Mouse (Mus musculus) liver, postnatal 0 days (tissue): Measurements from ENCODE around the gene Cnst. TPM values are rescaled to one million over a fixed set of nuclear protein-coding genes. Genes with fewer than 3 reads are reported as not detected.
A peak's percentile ranks its signal among the peaks of the same experiment; 100 is the strongest.

Experiments used
- ATAC-seq: fragments of 200-750 bp; cut with Nextera tagmentation; 2 replicates; pipeline ENCODE4 v1.8.0; 2017; ENCODE audit warnings: mild to moderate bottlenecking, moderate library complexity
- DNase-seq: peaks from one replicate; pipeline ENCODE4 v3.0.0-alpha.2; 2016
- H3K27ac ChIP-seq: fragments of 300-500 bp; sonication (generic); 2 replicates; pipeline ENCODE4 v1.5.1; 2014; ENCODE audit warnings: antibody characterized with exemption, moderate library complexity, mild to moderate bottlenecking, low read depth
- H3K27me3 ChIP-seq: fragments of 300-500 bp; sonication (generic); 2 replicates; pipeline ENCODE4 v1.6.1; 2014; ENCODE audit warnings: low read length, control low read depth, mixed read lengths; ENCODE audit not compliant: insufficient read depth
- H3K36me3 ChIP-seq: fragments of 300-500 bp; sonication (generic); replicated peaks from 2 replicates; pipeline ENCODE4 v1.6.1; 2014; ENCODE audit warnings: mild to moderate bottlenecking, control low read depth, low read length, moderate library complexity, mixed read lengths; ENCODE audit not compliant: insufficient read depth
- H3K4me1 ChIP-seq: fragments of 300-500 bp; sonication (generic); 2 replicates; pipeline ENCODE4 v1.6.1; 2014; ENCODE audit warnings: antibody characterized with exemption, mild to moderate bottlenecking, control low read depth; ENCODE audit not compliant: insufficient read depth
- H3K4me2 ChIP-seq: fragments of 300-500 bp; sonication (generic); 2 replicates; pipeline ENCODE4 v1.6.1; 2014; ENCODE audit warnings: low read depth, mild to moderate bottlenecking, low read length, moderate library complexity, mixed read lengths
- H3K4me3 ChIP-seq: fragments of 300-500 bp; sonication (generic); 2 replicates; pipeline ENCODE4 v1.5.1; 2014; ENCODE audit warnings: low read depth, low read length
- H3K9ac ChIP-seq: fragments of 300-500 bp; sonication (generic); replicated peaks from 2 replicates; pipeline ENCODE4 v1.6.1; 2014; ENCODE audit warnings: mild to moderate bottlenecking, moderate library complexity
- H3K9me3 ChIP-seq: fragments of 300-500 bp; sonication (generic); 2 replicates; pipeline ENCODE4 v1.6.1; 2016; ENCODE audit warnings: mild to moderate bottlenecking, control low read depth, low read length, mixed read lengths
- CTCF ChIP-seq: sonication (generic); IDR thresholded peaks from 2 replicates; pipeline ENCODE4 v1.5.1; 2016; ENCODE audit warnings: antibody characterized with exemption, low read depth
- EP300 ChIP-seq: IDR thresholded peaks from 2 replicates; pipeline ENCODE4 v1.6.1; 2016; ENCODE audit warnings: antibody characterized with exemption, low read depth, mild to moderate bottlenecking
- WGBS: fragments of 180-500 bp; shearing (Covaris S2); extraction: QIAGEN DNeasy Blood & Tissue Kit; methylation state at CpG from one replicate; pipeline ENCODE4 v1.1.7; 2014; ENCODE audit not compliant: insufficient replicate concordance; 5-methylcytosine and 5-hydroxymethylcytosine counted together
- polyA plus RNA-seq: library from polyadenylated mRNA; unstranded; fragments of >200 nt; fragmentation: Nextera tagmentation; extraction: Ambion mirVana; gene quantifications from 2 replicates; pipeline ENCODE4 v1.2.1, GENCODE M21; 2015

The Cnst gene
- polyA plus RNA-seq, 1 experiment from 2014 or later, result 5.8 TPM

GRCm38 (mm10) chr1:179598386-179598785 is 52.2 kb downstream of the Cnst start:
- peaks cover under 1% of the 10 kb centered on the region; the same call in 1 of the 2 replicates for H3K36me3 ChIP-seq
- ATAC-seq, result no peak
- H3K27me3 ChIP-seq, result no peaks in the 10 kb centered on the region
- H3K4me3 ChIP-seq, result no peak overlapping the region
- no peak overlapping the region for H3K9ac ChIP-seq
- no peak overlapping the region for H3K4me2 ChIP-seq
- DNase-seq, result no peak
- H3K27ac ChIP-seq, result no peak overlapping the region
- no peaks in the 10 kb centered on the region for H3K4me1 ChIP-seq
- H3K9me3 ChIP-seq, result no peaks in the 10 kb centered on the region
- WGBS, result 91% methylated on average over 6 of the region's 6 CpGs
- TF ChIP-seq CTCF (no peak), EP300 (no peak)

- H3K9ac ChIP-seq, result no peak overlapping the region
- H3K4me1 ChIP-seq, result no peaks in the 10 kb centered on the region
- no peaks in the 10 kb centered on the region for H3K27me3 ChIP-seq
- 69% methylated on average over 3 of the region's 3 CpGs for WGBS
- no peak for TF ChIP-seq CTCF
- TF ChIP-seq EP300, result no peak
- no peak overlapping the region for H3K27ac ChIP-seq
- DNase-seq (no peak), ATAC-seq (no peak)
- H3K4me2 ChIP-seq, result no peak overlapping the region
- no peak overlapping the region for H3K4me3 ChIP-seq
- no peaks in the 10 kb centered on the region for H3K9me3 ChIP-seq
- H3K36me3 ChIP-seq, result peaks cover 3% of the 10 kb centered on the region; the same call in 1 of the 2 replicates
These were observed 58.4 kb downstream of the Cnst start for GRCm38 (mm10) chr1:179604526-179604925.

GRCm38 (mm10) chr1:179606004-179606723 is 60.0 kb downstream of the Cnst start:
- Histone ChIP-seq H3K27me3 (no peaks in the 10 kb centered on the region), H3K4me3 (no peak overlapping the region), H3K36me3 (peaks cover 15% of the 10 kb centered on the region), H3K9ac (no peak overlapping the region), H3K4me1 (no peaks in the 10 kb centered on the region), H3K27ac (no peak overlapping the region), H3K9me3 (no peaks in the 10 kb centered on the region), H3K4me2 (no peak overlapping the region)
- WGBS, result 77% methylated on average over 9 of the region's 9 CpGs
- TF ChIP-seq CTCF (no peak), EP300 (no peak)
- DNase-seq, result no peak
- ATAC-seq, result no peak

GRCm38 (mm10) chr1:179608521-179608920 is 62.4 kb downstream of the Cnst start:
- ATAC-seq (no peak; the same call in 1 of the 2 replicates), DNase-seq (no peak)
- Histone ChIP-seq H3K9me3 (no peaks in the 10 kb centered on the region), H3K9ac (no peak overlapping the region), H3K36me3 (peaks cover 19% of the 10 kb centered on the region), H3K27me3 (no peaks in the 10 kb centered on the region), H3K4me2 (no peak overlapping the region), H3K4me1 (no peaks in the 10 kb centered on the region), H3K27ac (no peak overlapping the region), H3K4me3 (no peak overlapping the region)
- WGBS, result 88% methylated on average over 8 of the region's 8 CpGs
- no peak for TF ChIP-seq EP300
- TF ChIP-seq CTCF, result no peak

GRCm38 (mm10) chr1:179609724-179610505 is 63.7 kb downstream of the Cnst start:
- H3K9ac ChIP-seq, result no peak overlapping the region
- 81% methylated on average over 26 of the region's 26 CpGs for WGBS
- DNase-seq (no peak), ATAC-seq (no peak)
- no peaks in the 10 kb centered on the region for H3K9me3 ChIP-seq
- H3K27me3 ChIP-seq, result no peaks in the 10 kb centered on the region
- H3K27ac ChIP-seq, result no peak overlapping the region
- H3K4me1 ChIP-seq, result no peaks in the 10 kb centered on the region
- TF ChIP-seq CTCF, result no peak
- no peak for TF ChIP-seq EP300
- H3K36me3 ChIP-seq, result peaks cover 20% of the 10 kb centered on the region
- H3K4me3 ChIP-seq, result no peak overlapping the region
- H3K4me2 ChIP-seq, result no peak overlapping the region

GRCm38 (mm10) chr1:179611182-179611581 is 65.0 kb downstream of the Cnst start:
- peak; percentile 56; the same call in 1 of the 2 replicates for ATAC-seq
- no peaks in the 10 kb centered on the region for H3K27me3 ChIP-seq
- no peaks in the 10 kb centered on the region for H3K4me1 ChIP-seq
- no peak overlapping the region for H3K9ac ChIP-seq
- H3K27ac ChIP-seq, result no peak overlapping the region
- TF ChIP-seq CTCF (no peak), EP300 (no peak)
- no peak overlapping the region for H3K4me3 ChIP-seq
- no peak overlapping the region for H3K4me2 ChIP-seq
- peaks cover 24% of the 10 kb centered on the region for H3K36me3 ChIP-seq
- H3K9me3 ChIP-seq, result no peaks in the 10 kb centered on the region
- WGBS, result 39% methylated on average over 5 of the region's 5 CpGs
- DNase-seq, result no peak
